Mouse (Mus musculus): ENCODE results near the gene Slc34a1. TPM values are rescaled to one million over a fixed set of nuclear protein-coding genes. Genes with fewer than 3 reads are reported as not detected.

The Slc34a1 gene
- polyA plus RNA-seq, 2 experiments = 0.01 TPM; not detected in 1

DNA sequence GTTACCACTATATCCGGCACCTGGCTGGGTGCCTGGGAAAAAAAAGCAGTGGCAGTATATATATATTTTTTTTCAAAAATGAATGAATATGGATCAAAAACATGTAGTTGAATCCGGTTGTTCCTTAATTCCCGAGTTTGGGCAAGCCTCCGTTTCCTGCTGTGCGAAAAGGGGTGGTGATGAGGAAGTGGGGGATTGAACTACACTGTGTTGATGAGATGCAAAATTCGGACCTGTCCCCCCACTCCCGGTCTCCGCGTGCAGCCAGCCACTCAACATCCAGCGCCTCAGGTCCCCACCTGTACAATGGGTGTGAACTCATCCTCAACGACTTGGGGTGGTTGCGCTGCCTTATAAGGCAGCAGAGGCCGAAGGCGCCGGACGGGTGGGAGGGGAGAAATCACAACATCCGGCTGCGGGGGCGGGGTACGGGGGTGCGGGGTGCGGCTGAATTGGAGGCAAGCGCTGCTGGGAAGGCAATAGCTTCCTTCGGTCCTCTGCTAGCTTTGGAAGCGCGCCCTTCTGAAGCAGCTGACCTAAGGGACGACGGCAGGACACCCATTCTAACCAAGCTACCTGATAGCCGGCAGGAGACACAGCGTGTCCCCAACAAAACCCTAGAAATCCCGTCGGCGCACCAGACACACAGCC, 46.4 kb downstream of the Slc34a1 start:
- Histone ChIP-seq H3K27me3 (ENCODE audit: control insufficient read depth, insufficient read depth, low read length) (no peaks in the 10 kb centered on the region), H3K36me3 (replicated peaks; ENCODE audit: control insufficient read depth, insufficient read depth, low read depth) (no peaks in the 10 kb centered on the region), H3K9ac (replicated peaks) (peak overlapping the region; percentile 35), H3K27ac (peak overlapping the region; percentile 90), H3K9me3 (ENCODE audit: control insufficient read depth, low read length) (no peaks in the 10 kb centered on the region), H3K4me2 (ENCODE audit: low read depth) (peak overlapping the region; percentile 85), H3K4me1 (replicated peaks; ENCODE audit: control insufficient read depth in 2 of 2, insufficient read depth in 2 of 2, low read length in 1 of 2) (peaks cover 20 to 39% of the 10 kb centered on the region in 2 experiments), H3K4me3 (ENCODE audit: insufficient read depth in 1 of 2, low read depth in 2 of 2, low read length in 2 of 2) (peak overlapping the region; percentile 79 to 80)
- WGBS (ENCODE audit: insufficient replicate concordance) = 2% methylated on average over 33 of the region's 33 CpGs
- peak in 1 of 3 experiments; percentile 60 for DNase-seq (ENCODE audit: low read depth in 3 of 3, low spot score in 3 of 3)
- peak; percentile 44 for ATAC-seq (ENCODE audit: insufficient read depth)
- no peak for TF ChIP-seq EP300 (IDR thresholded peaks at IDR 0.05; ENCODE audit: low read depth)
- TF ChIP-seq CTCF (IDR thresholded peaks at IDR 0.05; ENCODE audit: low read depth) = no peak

DNA sequence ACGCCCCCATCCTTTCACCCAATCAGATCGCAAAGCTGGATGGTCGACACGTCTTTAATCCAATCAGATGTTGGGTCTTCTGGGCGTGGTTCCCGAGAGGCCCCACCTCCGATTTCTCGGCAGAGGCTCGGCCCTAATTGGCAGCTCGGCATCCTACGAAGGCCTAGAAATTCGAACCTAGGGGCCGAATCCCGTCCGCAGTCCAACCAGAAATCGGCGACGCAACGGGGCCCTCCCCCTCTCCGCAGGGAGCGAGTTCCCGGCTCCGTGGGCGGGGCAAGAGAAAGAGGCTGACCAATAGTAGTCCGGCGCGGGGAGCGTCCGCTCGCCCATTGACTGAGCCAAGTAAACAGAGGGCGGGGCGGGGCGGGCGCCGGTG, 46.9 kb downstream of the Slc34a1 start, which contains the start of gene Grk6:
Grk6 (plus strand) TSS at position 136 of the 379 bp plus-strand sequence.
- Histone ChIP-seq H3K27ac (peak within 1 kb of the TSS; percentile 90), H3K4me2 (ENCODE audit: low read depth) (peak within 1 kb of the TSS; percentile 85), H3K4me3 (ENCODE audit: insufficient read depth in 1 of 2, low read depth in 2 of 2, low read length in 2 of 2) (peak within 1 kb of the TSS; percentile 79 to 86), H3K27me3 (ENCODE audit: control insufficient read depth, insufficient read depth, low read length) (no peaks in the 10 kb centered on the region), H3K9me3 (ENCODE audit: control insufficient read depth, low read length) (no peaks in the 10 kb centered on the region), H3K9ac (replicated peaks) (peak within 1 kb of the TSS; percentile 96), H3K36me3 (replicated peaks; ENCODE audit: control insufficient read depth, insufficient read depth, low read depth) (peaks cover 4% of the 10 kb centered on the region), H3K4me1 (replicated peaks; ENCODE audit: control insufficient read depth in 2 of 2, insufficient read depth in 2 of 2, low read length in 1 of 2) (peaks cover 25 to 43% of the 10 kb centered on the region in 2 experiments)
- under 1% methylated on average over 35 of the region's 35 CpGs for WGBS (ENCODE audit: insufficient replicate concordance)
- no peak for TF ChIP-seq CTCF (IDR thresholded peaks at IDR 0.05; ENCODE audit: low read depth)
- no peak for TF ChIP-seq EP300 (IDR thresholded peaks at IDR 0.05; ENCODE audit: low read depth)
- ATAC-seq (ENCODE audit: insufficient read depth) (peak; percentile 89), DNase-seq (ENCODE audit: low read depth in 3 of 3, low spot score in 3 of 3) (peak; percentile 97 to 99 (median 98))

DNA sequence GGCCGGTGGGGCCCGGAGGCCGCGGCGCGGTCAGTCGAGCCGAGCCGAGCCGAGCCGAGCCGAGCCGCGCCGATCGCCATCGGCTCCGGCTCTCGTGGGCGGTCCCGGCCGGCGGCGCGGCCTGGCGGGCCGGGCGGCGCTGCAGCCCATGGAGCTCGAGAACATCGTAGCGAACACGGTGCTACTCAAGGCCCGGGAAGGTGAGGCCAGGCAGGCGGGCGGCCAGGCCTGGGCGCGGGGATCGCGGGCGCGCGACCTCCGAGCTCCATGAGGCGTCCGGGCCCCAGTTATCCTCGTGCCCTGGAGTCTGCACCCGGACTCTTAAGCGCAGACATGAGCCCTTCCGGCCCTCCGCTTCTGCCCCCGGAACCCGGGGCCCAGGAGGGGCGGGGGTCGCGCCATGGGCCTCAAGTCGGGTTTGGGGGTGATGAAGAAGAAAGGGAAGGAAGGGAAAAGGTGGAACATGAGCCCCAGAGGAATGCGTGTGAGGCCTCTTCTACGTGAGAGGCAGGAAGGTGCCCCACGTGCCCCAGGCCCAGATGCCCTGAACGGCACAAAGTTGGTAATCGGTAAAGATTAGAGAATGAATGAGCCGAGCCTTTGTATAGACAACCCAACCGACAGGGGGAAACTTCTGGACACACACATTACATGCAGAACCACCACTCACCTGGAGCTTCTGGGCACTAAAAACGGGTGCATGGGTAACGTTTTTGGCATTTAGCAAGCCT, 47.5 kb downstream of the Slc34a1 start:
- DNase-seq (ENCODE audit: low read depth in 3 of 3, low spot score in 3 of 3) = peak in 1 of 3 experiments; percentile 41
- Histone ChIP-seq H3K27ac (peak overlapping the region; percentile 90), H3K36me3 (replicated peaks; ENCODE audit: control insufficient read depth, insufficient read depth, low read depth) (peaks cover 10% of the 10 kb centered on the region), H3K9me3 (ENCODE audit: control insufficient read depth, low read length) (no peaks in the 10 kb centered on the region), H3K4me3 (ENCODE audit: insufficient read depth in 1 of 2, low read depth in 2 of 2, low read length in 2 of 2) (peak overlapping the region; percentile 79 to 86), H3K9ac (replicated peaks) (peak overlapping the region; percentile 96), H3K4me1 (replicated peaks; ENCODE audit: control insufficient read depth in 2 of 2, insufficient read depth in 2 of 2, low read length in 1 of 2) (peaks cover 25 to 43% of the 10 kb centered on the region in 2 experiments), H3K27me3 (ENCODE audit: control insufficient read depth, insufficient read depth, low read length) (no peaks in the 10 kb centered on the region), H3K4me2 (ENCODE audit: low read depth) (peak overlapping the region; percentile 85)
- WGBS (ENCODE audit: insufficient replicate concordance) = under 1% methylated on average over 46 of the region's 66 CpGs
- TF ChIP-seq CTCF (IDR thresholded peaks at IDR 0.05; ENCODE audit: low read depth) (no peak; the same call in 1 of the 2 replicates), EP300 (IDR thresholded peaks at IDR 0.05; ENCODE audit: low read depth) (no peak)
- ATAC-seq (ENCODE audit: insufficient read depth) = no peak

DNA sequence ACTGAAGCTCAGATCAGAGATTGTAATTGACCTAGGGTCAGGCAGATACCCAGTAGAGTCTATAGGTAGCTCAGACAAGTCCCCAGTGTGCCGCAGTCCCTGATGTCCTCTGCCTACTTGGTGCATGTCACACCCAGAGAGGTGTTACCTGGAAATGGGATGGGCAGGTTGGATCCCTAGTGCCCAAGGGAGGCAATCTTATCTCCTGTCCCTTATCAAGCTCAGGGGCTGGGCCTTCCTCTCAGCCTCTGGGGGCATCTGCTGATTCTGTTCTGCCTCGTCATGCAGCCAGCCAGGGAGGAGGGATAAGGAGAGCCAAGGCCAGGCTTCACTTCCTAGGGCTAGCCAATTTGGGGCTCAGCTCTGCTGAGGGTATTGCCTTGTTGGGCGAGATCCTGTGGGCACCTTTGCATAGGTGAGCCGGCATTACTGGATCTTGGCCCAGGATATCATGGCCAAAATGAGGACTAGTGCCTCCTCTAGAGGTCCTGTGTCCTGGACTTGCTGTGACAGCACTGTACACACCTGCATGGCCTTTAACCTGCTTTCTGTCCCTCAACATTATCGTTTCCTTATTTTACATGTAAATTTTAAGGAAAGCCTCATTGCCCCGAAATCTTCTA, 48.6 kb downstream of the Slc34a1 start:
- H3K9me3 ChIP-seq (ENCODE audit: control insufficient read depth, low read length) = no peaks in the 10 kb centered on the region
- H3K27ac ChIP-seq = peak overlapping the region; percentile 90
- DNase-seq (ENCODE audit: low read depth in 3 of 3, low spot score in 3 of 3) (peak; percentile 76 to 85 (median 77)), ATAC-seq (ENCODE audit: insufficient read depth) (peak; percentile 50)
- peak overlapping the region; percentile 96 for H3K9ac ChIP-seq (replicated peaks)
- peak overlapping the region; percentile 79 to 86 for H3K4me3 ChIP-seq (ENCODE audit: insufficient read depth in 1 of 2, low read depth in 2 of 2, low read length in 2 of 2)
- peaks cover 25 to 43% of the 10 kb centered on the region in 2 experiments for H3K4me1 ChIP-seq (replicated peaks; ENCODE audit: control insufficient read depth in 2 of 2, insufficient read depth in 2 of 2, low read length in 1 of 2)
- H3K36me3 ChIP-seq (replicated peaks; ENCODE audit: control insufficient read depth, insufficient read depth, low read depth) = peaks cover 20% of the 10 kb centered on the region
- H3K4me2 ChIP-seq (ENCODE audit: low read depth) = peak overlapping the region; percentile 85
- 40% methylated on average over 6 of the region's 6 CpGs for WGBS (ENCODE audit: insufficient replicate concordance)
- no peaks in the 10 kb centered on the region for H3K27me3 ChIP-seq (ENCODE audit: control insufficient read depth, insufficient read depth, low read length)
- TF ChIP-seq EP300 (IDR thresholded peaks at IDR 0.05; ENCODE audit: low read depth) = peak; percentile 53; the same call in 1 of the 2 replicates
- TF ChIP-seq CTCF (IDR thresholded peaks at IDR 0.05; ENCODE audit: low read depth) = no peak; the same call in 1 of the 2 replicates
